Mouse (Mus musculus) G1E (cell line): ENCODE measurements around the gene Tuba1b. TPM values are rescaled to one million over a fixed set of nuclear protein-coding genes. Genes with fewer than 3 reads are reported as not detected.

ENCODE experiments used
- ATAC-seq: 2 replicates; pipeline ENCODE4 v1.8.0; 2016; ENCODE audit warnings: mild to moderate bottlenecking; ENCODE audit not compliant: insufficient number of reproducible peaks, poor library complexity, low FRiP score, severe bottlenecking; ENCODE audit errors: extremely low read depth
- DNase-seq: peaks from one replicate; pipeline ENCODE4 v3.0.0; 2012; ENCODE audit warnings: low spot score
- H3K27me3 ChIP-seq: 2 replicates; pipeline ENCODE4 v1.6.1; 2012; ENCODE audit warnings: mild to moderate bottlenecking, low read length, inconsistent platforms; ENCODE audit not compliant: insufficient read depth
- H3K36me3 ChIP-seq: replicated peaks from 2 replicates; pipeline ENCODE3; 2012; ENCODE audit warnings: mild to moderate bottlenecking, inconsistent platforms
- H3K4me1 ChIP-seq: 2 replicates; pipeline ENCODE4 v1.6.1; 2012; ENCODE audit warnings: low read depth, low read length, inconsistent platforms, mixed read lengths; ENCODE audit not compliant: insufficient read depth
- H3K4me3 ChIP-seq: 2 replicates; pipeline ENCODE4 v1.5.1; 2012; ENCODE audit warnings: low read depth, mild to moderate bottlenecking, inconsistent platforms, low read length, moderate library complexity, mixed read lengths
- H3K9me3 ChIP-seq: replicated peaks from 2 replicates; pipeline ENCODE4 v1.6.1; 2012; ENCODE audit warnings: inconsistent platforms
- CTCF ChIP-seq: IDR thresholded peaks from 2 replicates; pipeline ENCODE4 v1.5.1; 2012; ENCODE audit warnings: low read depth, low read length, inconsistent platforms, mixed read lengths
- GATA1 ChIP-seq: IDR thresholded peaks from 2 replicates; pipeline ENCODE4 v1.6.1; 2012; ENCODE audit warnings: borderline replicate concordance, low read length, inconsistent platforms, mixed read lengths
- GATA2 ChIP-seq: IDR thresholded peaks from 2 replicates; pipeline ENCODE4 v1.6.1; 2012; ENCODE audit warnings: low read depth, low read length, inconsistent platforms, borderline replicate concordance
- POLR2AphosphoS5 ChIP-seq: IDR thresholded peaks from 2 replicates; pipeline ENCODE4 v1.6.1; 2012; ENCODE audit warnings: low read depth, low read length, inconsistent platforms; ENCODE audit not compliant: insufficient replicate concordance
- TAL1 ChIP-seq: conservative IDR thresholded peaks from 2 replicates; pipeline ENCODE4 v1.6.1; 2012; ENCODE audit warnings: low read depth, low read length, inconsistent platforms, mixed read lengths
- polyA plus RNA-seq: library from polyadenylated mRNA; stranded (reverse); fragments of >175 nt; gene quantifications from 2 replicates; pipeline ENCODE4 v1.2.3, GENCODE M21; 2012
- total RNA-seq, 2 experiments: library from RNA; stranded (forward) in 1 of 2; stranded (reverse) in 1 of 2; fragments of 200-1000 nt in 1 of 2; fragments of >200 nt in 1 of 2; fragmentation: Nextera tagmentation in 1 of 2; gene quantifications; 2 replicates each; pipeline ENCODE4 v1.2.3; 2014 to 2017

Tuba1b gene
- total and polyA plus RNA-seq, 3 experiments, result 384 to 1,866 (median 717) TPM

- H3K4me3 ChIP-seq, result no peak overlapping the region
- ATAC-seq, result no peak
Measured at GRCm38 (mm10) chr15:98949607-98949892, 15.2 kb upstream of the Tuba1b start.

GRCm38 (mm10) chr15:98948857-98949606, 14.7 kb upstream of the Tuba1b start:
- ATAC-seq, result no peak
- H3K4me1 ChIP-seq, result peaks cover 17% of the 10 kb centered on the region
- no peaks in the 10 kb centered on the region for H3K36me3 ChIP-seq
- peaks cover 10% of the 10 kb centered on the region; the same call in 1 of the 2 replicates for H3K27me3 ChIP-seq
- H3K9me3 ChIP-seq, result no peaks in the 10 kb centered on the region
- H3K4me3 ChIP-seq, result no peak overlapping the region
- no peak for DNase-seq
- TF ChIP-seq CTCF, result no peak
- no peak for TF ChIP-seq POLR2AphosphoS5
- TF ChIP-seq GATA1, result no peak
- no peak for TF ChIP-seq GATA2
- TF ChIP-seq TAL1, result no peak

More at GRCm38 (mm10) chr15:98949607-98949892, 15.2 kb upstream of the Tuba1b start:
- peaks cover 17% of the 10 kb centered on the region for H3K4me1 ChIP-seq
- no peaks in the 10 kb centered on the region for H3K9me3 ChIP-seq
- H3K27me3 ChIP-seq, result peaks cover 10% of the 10 kb centered on the region; the same call in 1 of the 2 replicates
- no peak for DNase-seq
- TF ChIP-seq TAL1, result no peak
- H3K36me3 ChIP-seq, result no peaks in the 10 kb centered on the region

GRCm38 (mm10) chr15:98948382-98948781, 14.0 kb upstream of the Tuba1b start:
- no peaks in the 10 kb centered on the region for H3K36me3 ChIP-seq
- no peak overlapping the region for H3K4me3 ChIP-seq
- DNase-seq, result no peak
- peaks cover 6% of the 10 kb centered on the region; the same call in 1 of the 2 replicates for H3K27me3 ChIP-seq
- peaks cover 12% of the 10 kb centered on the region for H3K4me1 ChIP-seq
- TF ChIP-seq POLR2AphosphoS5, result no peak
- no peak for TF ChIP-seq TAL1
- TF ChIP-seq GATA1, result no peak
- no peak for TF ChIP-seq CTCF
- no peak for ATAC-seq
- H3K9me3 ChIP-seq, result no peaks in the 10 kb centered on the region

GRCm38 (mm10) chr15:98947884-98948283, 13.5 kb upstream of the Tuba1b start:
- H3K4me3 ChIP-seq, result no peak overlapping the region
- H3K36me3 ChIP-seq, result no peaks in the 10 kb centered on the region
- peaks cover 7% of the 10 kb centered on the region for H3K4me1 ChIP-seq
- DNase-seq (no peak), ATAC-seq (no peak)
- no peak for TF ChIP-seq POLR2AphosphoS5
- no peak for TF ChIP-seq TAL1
- no peak for TF ChIP-seq GATA1
- TF ChIP-seq CTCF, result no peak
- no peak for TF ChIP-seq GATA2
- peaks cover 3% of the 10 kb centered on the region; the same call in 1 of the 2 replicates for H3K27me3 ChIP-seq
- H3K9me3 ChIP-seq, result no peaks in the 10 kb centered on the region

GRCm38 (mm10) chr15:98943133-98943532, 8.8 kb upstream of the Tuba1b start:
- no peak for TF ChIP-seq GATA2
- Histone ChIP-seq H3K4me1 (peaks cover 12% of the 10 kb centered on the region), H3K36me3 (peaks cover 5% of the 10 kb centered on the region), H3K27me3 (no peaks in the 10 kb centered on the region), H3K4me3 (no peak overlapping the region), H3K9me3 (no peaks in the 10 kb centered on the region)
- no peak for DNase-seq
- no peak for ATAC-seq

- ATAC-seq, result no peak
- no peaks in the 10 kb centered on the region for H3K9me3 ChIP-seq
- peaks cover 16% of the 10 kb centered on the region for H3K4me1 ChIP-seq
- no peak overlapping the region for H3K4me3 ChIP-seq
- DNase-seq, result no peak
- TF ChIP-seq GATA2, result no peak
- TF ChIP-seq GATA1, result no peak
- no peak for TF ChIP-seq POLR2AphosphoS5
- no peak for TF ChIP-seq CTCF
- no peak for TF ChIP-seq TAL1
- H3K27me3 ChIP-seq, result no peaks in the 10 kb centered on the region
- peaks cover 8% of the 10 kb centered on the region for H3K36me3 ChIP-seq
Measured at GRCm38 (mm10) chr15:98942081-98942480, 7.7 kb upstream of the Tuba1b start.

- ATAC-seq (no peak), DNase-seq (no peak)
- Histone ChIP-seq H3K36me3 (peaks cover 10% of the 10 kb centered on the region), H3K4me3 (no peak overlapping the region), H3K4me1 (peaks cover 21% of the 10 kb centered on the region), H3K9me3 (no peaks in the 10 kb centered on the region), H3K27me3 (no peaks in the 10 kb centered on the region)
- TF ChIP-seq GATA2, result no peak
- TF ChIP-seq GATA1, result no peak
- TF ChIP-seq POLR2AphosphoS5, result no peak
- TF ChIP-seq CTCF, result no peak
- no peak for TF ChIP-seq TAL1
Measured at GRCm38 (mm10) chr15:98941539-98941938, 7.2 kb upstream of the Tuba1b start.
